Comparison of ENCODE assay signal across 9 mouse cellular contexts in genomic region chr1:66814756-66815155, GRCm38 (mm10). TPM values are rescaled to one million over a fixed set of nuclear protein-coding genes. Genes with fewer than 3 reads are reported as not detected.
DNase-seq lines count a peak whose midpoint lies in the region; ATAC-seq lines count a peak whose summit lies in the region.
"Had no signal": no experiment of that assay in that cellular context is flagged by ENCODE, and none has a peak within 500 bp of the region (broad histone marks: within the 10 kb centered on the region; RNA-seq: fewer than 3 reads in every experiment).

No protein-coding gene starts in this region.

- no peak overlapping the region for H3K27ac ChIP-seq in hindbrain, embryonic 13.5 days
- H3K27ac ChIP-seq in hindbrain, embryonic 10.5 days: no peak overlapping the region
- no peak overlapping the region for H3K27ac ChIP-seq in limb, embryonic 12.5 days

- H3K36me3 ChIP-seq in hindbrain, embryonic 13.5 days: no peaks in the 10 kb centered on the region
- H3K36me3 ChIP-seq in hindbrain, embryonic 10.5 days: no peaks in the 10 kb centered on the region
- no peaks in the 10 kb centered on the region for H3K36me3 ChIP-seq in limb, embryonic 12.5 days

- H3K4me2 ChIP-seq in hindbrain, embryonic 13.5 days: peak overlapping the region; percentile 39
- peak overlapping the region; percentile 63 for H3K4me2 ChIP-seq in limb, embryonic 12.5 days

- peak overlapping the region; percentile 5; the same call in 1 of the 2 replicates for H3K4me3 ChIP-seq in hindbrain, embryonic 13.5 days
- no peak overlapping the region for H3K4me3 ChIP-seq in hindbrain, embryonic 10.5 days
- H3K4me3 ChIP-seq in limb, embryonic 12.5 days (replicated peaks): no peak overlapping the region

- no peak for DNase-seq in hindbrain, embryonic 10.5 days (ENCODE audit: low spot score)
- peak; percentile 18 for DNase-seq in thymus, postnatal 0 days (ENCODE audit: low spot score)
- no peak for DNase-seq in thymus, postnatal 14 days
- DNase-seq in adrenal gland, adult 8-10 months: no peak
- DNase-seq: layer of hippocampus, adult 9-11 months had no signal

- no peak for ATAC-seq in hindbrain, embryonic 13.5 days (ENCODE audit: low FRiP score)
- no peak for ATAC-seq in limb, embryonic 12.5 days (ENCODE audit: insufficient number of reproducible peaks, insufficient read depth, low FRiP score, low TSS enrichment, low read depth)
- ATAC-seq in megakaryocyte progenitor cell, adult 5-6 weeks (replicated peaks; ENCODE audit: poor library complexity): no peak
- no peak for ATAC-seq in activated CD4-positive, CD25-positive, alpha-beta regulatory T cell, adult 4 months

- peak overlapping the region; percentile 39; the same call in 1 of the 2 replicates for H3K9ac ChIP-seq in hindbrain, embryonic 13.5 days
- no peak overlapping the region for H3K9ac ChIP-seq in limb, embryonic 12.5 days (replicated peaks)

- no peaks in the 10 kb centered on the region for H3K9me3 ChIP-seq in hindbrain, embryonic 13.5 days
- H3K9me3 ChIP-seq in hindbrain, embryonic 10.5 days: no peaks in the 10 kb centered on the region
- no peaks in the 10 kb centered on the region for H3K9me3 ChIP-seq in limb, embryonic 12.5 days

- peaks cover 18% of the 10 kb centered on the region for H3K4me1 ChIP-seq in hindbrain, embryonic 13.5 days (replicated peaks)
- peaks cover 11% of the 10 kb centered on the region for H3K4me1 ChIP-seq in hindbrain, embryonic 10.5 days (replicated peaks)
- H3K4me1 ChIP-seq in limb, embryonic 12.5 days (replicated peaks): peaks cover 14% of the 10 kb centered on the region

- no peaks in the 10 kb centered on the region; the same call in 1 of the 2 replicates for H3K27me3 ChIP-seq in hindbrain, embryonic 13.5 days
- peaks cover 15% of the 10 kb centered on the region for H3K27me3 ChIP-seq in hindbrain, embryonic 10.5 days (ENCODE audit: insufficient read depth, poor library complexity, severe bottlenecking)
- H3K27me3 ChIP-seq in limb, embryonic 12.5 days: peaks cover 6% of the 10 kb centered on the region

- WGBS in hindbrain, embryonic 13.5 days: 51% methylated on average over 8 of the region's 8 CpGs
- 75% methylated on average over 8 of the region's 8 CpGs for WGBS in hindbrain, embryonic 10.5 days
- 52% methylated on average over 8 of the region's 8 CpGs for WGBS in limb, embryonic 12.5 days

RNA-seq across cellular contexts. Expression of gene Kansl1l, which starts 2.6 kb away (rescaled TPM):
- 16.4 and 19.8 TPM in 2 replicates for polyA plus RNA-seq in hindbrain, embryonic 13.5 days (2015; fragmentation: Nextera tagmentation; extraction: Ambion mirVana)
- 9.9 and 11.3 TPM in 2 replicates for polyA plus RNA-seq in hindbrain, embryonic 10.5 days (2016; fragmentation: Nextera tagmentation; extraction: Ambion mirVana)
- 21.3 and 25.3 TPM in 2 replicates for polyA plus RNA-seq in thymus, postnatal 0 days (2015; fragmentation: Nextera tagmentation; extraction: Ambion mirVana)
- 27.9 and 30.3 TPM in 2 replicates for polyA plus RNA-seq in limb, embryonic 12.5 days (2016; fragmentation: Nextera tagmentation; extraction: Ambion mirVana)
- 36.7 and 45.4 TPM in 2 replicates for total RNA-seq in megakaryocyte progenitor cell, adult 5-6 weeks (2015)
- total RNA-seq in megakaryocyte progenitor cell, adult 5-6 weeks (2017): 24.2 and 28.1 TPM in 2 replicates
- polyA plus RNA-seq in activated CD4-positive, CD25-positive, alpha-beta regulatory T cell, adult 4 months (2017; shearing (Covaris generic)): 1 to 10 TPM; 8.8 to 9.8 TPM
- 10 to 100 TPM; 15.2 to 28.9 (median 21.7) TPM for total RNA-seq in adrenal gland, adult 8-10 months (2022)

RNA-seq across cellular contexts. Expression of gene Acadl, which starts 48.3 kb away (rescaled TPM):
- polyA plus RNA-seq in hindbrain, embryonic 13.5 days (2015; fragmentation: Nextera tagmentation; extraction: Ambion mirVana): 55.9 and 65.3 TPM in 2 replicates
- 40.9 and 43.7 TPM in 2 replicates for polyA plus RNA-seq in hindbrain, embryonic 10.5 days (2016; fragmentation: Nextera tagmentation; extraction: Ambion mirVana)
- 77.5 and 89.0 TPM in 2 replicates for polyA plus RNA-seq in thymus, postnatal 0 days (2015; fragmentation: Nextera tagmentation; extraction: Ambion mirVana)
- polyA plus RNA-seq in limb, embryonic 12.5 days (2016; fragmentation: Nextera tagmentation; extraction: Ambion mirVana): 66.1 and 67.8 TPM in 2 replicates
- total RNA-seq in megakaryocyte progenitor cell, adult 5-6 weeks (2015): 82.3 and 89.0 TPM in 2 replicates
- total RNA-seq in megakaryocyte progenitor cell, adult 5-6 weeks (2017): 42.3 and 61.4 TPM in 2 replicates
- polyA plus RNA-seq in activated CD4-positive, CD25-positive, alpha-beta regulatory T cell, adult 4 months (2017; shearing (Covaris generic)): 10 to 100 TPM; 39.2 to 41.8 TPM
- total RNA-seq in adrenal gland, adult 8-10 months (2022): 100 to 1,000 TPM; 240 to 411 (median 326) TPM
